Mouse (Mus musculus) E14TG2a.4 (cell line): ENCODE results near the gene Dclre1b.

Experiments
- CTCF ChIP-seq: conservative IDR thresholded peaks from 2 replicates; pipeline ENCODE4 v1.5.1; 2014; ENCODE audit warnings: low read length
- POU5F1 ChIP-seq: IDR thresholded peaks from 2 replicates; pipeline ENCODE4 v1.6.1; 2014; ENCODE audit warnings: low read length, borderline replicate concordance

DNA sequence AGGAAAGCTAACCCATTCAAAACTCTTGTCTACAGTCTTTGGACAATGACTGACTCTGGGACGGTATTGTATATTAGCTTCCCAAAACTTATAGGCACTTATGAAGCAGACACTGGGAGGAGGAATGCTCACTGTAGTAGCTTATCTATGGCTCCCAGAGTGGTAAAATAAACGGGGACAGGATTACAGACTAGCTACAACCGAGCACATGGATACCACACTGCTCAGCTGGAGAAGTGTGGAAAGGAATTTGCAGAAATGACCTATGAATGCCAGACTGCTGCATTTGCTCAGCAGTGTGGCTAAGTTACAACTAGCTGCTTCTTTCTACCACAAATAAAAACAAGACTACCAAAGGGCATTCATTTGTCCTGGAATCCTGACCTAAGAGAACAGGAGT, 53.9 kb downstream of the Dclre1b start:
- TF ChIP-seq CTCF = no peak
- no peak for TF ChIP-seq POU5F1
